Mouse (Mus musculus) thymus, adult 2 months (tissue): Measurements from ENCODE around the gene Rbfox2. TPM values are rescaled to one million over a fixed set of nuclear protein-coding genes. Genes with fewer than 3 reads are reported as not detected.

Experiments used
- DNase-seq: peaks from one replicate; pipeline ENCODE4 v3.0.0; 2021
- H3K27ac ChIP-seq: fragments of 200-500 bp; 2 replicates; pipeline ENCODE4 v1.5.1; 2012; ENCODE audit warnings: low read length, control low read depth; ENCODE audit not compliant: control insufficient read depth, insufficient read depth
- H3K27me3 ChIP-seq: fragments of 200-500 bp; 2 replicates; pipeline ENCODE4 v1.6.1; 2012; ENCODE audit warnings: mild to moderate bottlenecking, low read length, moderate library complexity, mixed read lengths; ENCODE audit not compliant: control insufficient read depth, insufficient read depth
- H3K36me3 ChIP-seq: fragments of 200-500 bp; 2 replicates; pipeline ENCODE4 v1.6.1; 2012; ENCODE audit warnings: mild to moderate bottlenecking, low read length, moderate library complexity; ENCODE audit not compliant: control insufficient read depth, insufficient read depth
- H3K4me1 ChIP-seq: fragments of 200-500 bp; replicated peaks from 2 replicates; pipeline ENCODE4 v1.6.1; 2012; ENCODE audit warnings: low read length; ENCODE audit not compliant: control insufficient read depth, insufficient read depth
- H3K4me3 ChIP-seq: fragments of 200-500 bp; 2 replicates; pipeline ENCODE4 v1.5.1; 2012; ENCODE audit warnings: mild to moderate bottlenecking, low read length, control low read depth, moderate library complexity; ENCODE audit not compliant: control insufficient read depth, insufficient read depth
- CTCF ChIP-seq: fragments of 200-500 bp; IDR thresholded peaks from 2 replicates; pipeline ENCODE4 v1.5.1; 2012; ENCODE audit warnings: mild to moderate bottlenecking, control low read depth, low read length, moderate library complexity, borderline replicate concordance; ENCODE audit not compliant: control insufficient read depth, poor library complexity, insufficient read depth; ENCODE audit errors: extremely low read depth
- POLR2A ChIP-seq: fragments of 200-500 bp; IDR thresholded peaks from 2 replicates; pipeline ENCODE4 v1.6.1; 2012; ENCODE audit warnings: mild to moderate bottlenecking, low read length, control low read depth, moderate library complexity; ENCODE audit not compliant: control insufficient read depth, poor library complexity, insufficient read depth; ENCODE audit errors: extremely low read depth
- WGBS: fragments of 180-500 bp; shearing (Covaris S2); methylation state at CpG from one replicate; pipeline ENCODE4 v1.1.7; 2018; 5-methylcytosine and 5-hydroxymethylcytosine counted together
- polyA plus RNA-seq: library from polyadenylated mRNA; depleted of rRNA; stranded (reverse); fragments of >200 nt; gene quantifications from 2 replicates; pipeline ENCODE4 v1.2.3, GENCODE M21; 2012

Rbfox2 gene
- polyA plus RNA-seq, 1 experiment: 20.5 TPM

DNA sequence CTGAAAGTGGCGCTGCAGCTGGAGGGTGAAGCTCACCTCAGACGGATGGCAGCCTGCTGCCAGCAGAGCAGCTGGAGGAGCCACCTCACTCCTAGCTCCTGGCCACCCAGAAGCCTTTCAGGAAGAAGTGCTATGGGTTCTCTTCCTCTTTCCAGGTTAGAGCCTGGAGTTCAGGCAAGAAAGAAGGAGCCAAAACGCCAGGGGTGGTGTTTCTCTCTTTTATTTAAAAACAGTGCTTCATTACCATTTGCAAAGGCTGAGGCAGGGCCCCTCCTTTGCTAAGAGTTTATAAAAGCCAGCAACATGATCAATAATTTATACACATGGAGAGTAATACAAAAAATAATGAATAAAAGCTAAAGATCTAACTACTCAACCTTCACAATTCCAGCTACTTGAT lies 228.0 kb downstream of the Rbfox2 start:
- WGBS: 85% methylated on average over 3 of the region's 3 CpGs
- H3K27me3 ChIP-seq: no peaks in the 10 kb centered on the region
- no peak overlapping the region for H3K27ac ChIP-seq
- no peaks in the 10 kb centered on the region for H3K4me1 ChIP-seq
- no peaks in the 10 kb centered on the region for H3K36me3 ChIP-seq
- DNase-seq: no peak
- TF ChIP-seq CTCF (no peak), POLR2A (no peak)
- H3K4me3 ChIP-seq: no peak overlapping the region

- no peak overlapping the region for H3K27ac ChIP-seq
- no peak for TF ChIP-seq POLR2A
- TF ChIP-seq CTCF: no peak
- no peaks in the 10 kb centered on the region for H3K4me1 ChIP-seq
- H3K4me3 ChIP-seq: no peak overlapping the region
- no peak for DNase-seq
- H3K27me3 ChIP-seq: no peaks in the 10 kb centered on the region
- no peaks in the 10 kb centered on the region for H3K36me3 ChIP-seq
- WGBS: 97% methylated on average over 9 of the region's 9 CpGs
These were observed 228.9 kb downstream of the Rbfox2 start for GRCm38 (mm10) chr15:77077906-77078305.

GRCm38 (mm10) chr15:77076523-77076922 lies 230.3 kb downstream of the Rbfox2 start:
- Histone ChIP-seq H3K27ac (no peak overlapping the region), H3K27me3 (no peaks in the 10 kb centered on the region), H3K4me1 (peaks cover 7% of the 10 kb centered on the region), H3K36me3 (no peaks in the 10 kb centered on the region), H3K4me3 (no peak overlapping the region)
- 95% methylated on average over 3 of the region's 3 CpGs for WGBS
- DNase-seq: no peak
- TF ChIP-seq POLR2A (no peak), CTCF (no peak)

GRCm38 (mm10) chr15:77072556-77073163 lies 234.1 kb downstream of the Rbfox2 start:
- TF ChIP-seq POLR2A (no peak), CTCF (no peak)
- peaks cover 25% of the 10 kb centered on the region for H3K4me1 ChIP-seq
- H3K27ac ChIP-seq: no peak overlapping the region
- no peak overlapping the region for H3K4me3 ChIP-seq
- H3K36me3 ChIP-seq: no peaks in the 10 kb centered on the region
- 83% methylated on average over 4 of the region's 4 CpGs for WGBS
- H3K27me3 ChIP-seq: no peaks in the 10 kb centered on the region
- no peak for DNase-seq

GRCm38 (mm10) chr15:77071501-77071900 lies 235.3 kb downstream of the Rbfox2 start:
- Histone ChIP-seq H3K4me3 (no peak overlapping the region), H3K4me1 (peaks cover 25% of the 10 kb centered on the region), H3K27ac (peak overlapping the region; percentile 29; the same call in 1 of the 2 replicates), H3K36me3 (no peaks in the 10 kb centered on the region), H3K27me3 (no peaks in the 10 kb centered on the region)
- peak; percentile 85 for DNase-seq
- TF ChIP-seq CTCF: peak; percentile 74
- TF ChIP-seq POLR2A: 0 out of 2 replicates have a peak, but pooled peaks have one; percentile 39
- whole genome bisulfite sequencing: 1% methylated on average over 10 of the region's 10 CpGs

GRCm38 (mm10) chr15:77070745-77071268 lies 236.0 kb downstream of the Rbfox2 start:
- 79% methylated on average over 11 of the region's 11 CpGs for WGBS
- Histone ChIP-seq H3K4me3 (no peak overlapping the region), H3K4me1 (peaks cover 25% of the 10 kb centered on the region), H3K27me3 (no peaks in the 10 kb centered on the region), H3K27ac (peak overlapping the region; percentile 29; the same call in 1 of the 2 replicates), H3K36me3 (no peaks in the 10 kb centered on the region)
- TF ChIP-seq CTCF (no peak), POLR2A (no peak)
- peak; percentile 6 for DNase-seq
